Mouse (Mus musculus): Measurements from ENCODE around the gene Klhl3.

- TF ChIP-seq POLR2A (IDR thresholded peaks at IDR 0.05; ENCODE audit: insufficient read depth, low read length) (no peak), CTCF (IDR thresholded peaks at IDR 0.05; ENCODE audit: low read depth, low read length) (no peak)
Observed at GRCm38 (mm10) chr13:58150442-58150841, 37.0 kb upstream of the Klhl3 start.

Measured in ES-Bruce4 (cell line).